Mouse (Mus musculus) lung, embryonic 14.5 days (tissue): Measurements from ENCODE around the gene Sox6. TPM values are rescaled to one million over a fixed set of nuclear protein-coding genes. Genes with fewer than 3 reads are reported as not detected.

Source experiments
- ATAC-seq: fragments of 200-750 bp; cut with Nextera tagmentation; 2 replicates; pipeline ENCODE4 v1.8.0; 2017; ENCODE audit warnings: mild to moderate bottlenecking, moderate TSS enrichment, moderate library complexity; ENCODE audit not compliant: insufficient read depth
- DNase-seq: peaks from one replicate; pipeline ENCODE4 v3.0.0-alpha.2; 2015
- H3K27ac ChIP-seq: fragments of 300-500 bp; sonication (generic); 2 replicates; pipeline ENCODE4 v1.5.1; 2014; ENCODE audit warnings: low read depth, mild to moderate bottlenecking, moderate library complexity
- H3K27me3 ChIP-seq: fragments of 300-500 bp; sonication (generic); 2 replicates; pipeline ENCODE4 v1.6.1; 2014; ENCODE audit warnings: low read length, control low read depth; ENCODE audit not compliant: insufficient read depth
- H3K36me3 ChIP-seq: fragments of 300-500 bp; sonication (generic); 2 replicates; pipeline ENCODE4 v1.6.1; 2014; ENCODE audit warnings: control low read depth; ENCODE audit not compliant: insufficient read depth
- H3K4me1 ChIP-seq: fragments of 300-500 bp; sonication (generic); 2 replicates; pipeline ENCODE4 v1.6.1; 2014; ENCODE audit warnings: antibody characterized with exemption, control low read depth; ENCODE audit not compliant: insufficient read depth
- H3K4me2 ChIP-seq: fragments of 300-500 bp; sonication (generic); 2 replicates; pipeline ENCODE4 v1.6.1; 2014; ENCODE audit warnings: mild to moderate bottlenecking
- H3K4me3 ChIP-seq: fragments of 300-500 bp; sonication (generic); 2 replicates; pipeline ENCODE4 v1.5.1; 2014; ENCODE audit warnings: low read depth, low read length
- H3K9ac ChIP-seq: fragments of 300-500 bp; sonication (generic); 2 replicates; pipeline ENCODE4 v1.6.1; 2014
- H3K9me3 ChIP-seq: fragments of 300-500 bp; sonication (generic); 2 replicates; pipeline ENCODE4 v1.6.1; 2016; ENCODE audit warnings: low read depth, low read length, control low read depth
- CTCF ChIP-seq: IDR thresholded peaks from 2 replicates; pipeline ENCODE4 v1.5.1; 2016; ENCODE audit warnings: antibody characterized with exemption, low read depth
- WGBS: fragments of 180-500 bp; shearing (Covaris S2); extraction: QIAGEN DNeasy Blood & Tissue Kit; methylation state at CpG from one replicate; pipeline ENCODE4 v1.1.7; 2014; 5-methylcytosine and 5-hydroxymethylcytosine counted together
- polyA plus RNA-seq: library from polyadenylated mRNA; unstranded; fragments of >200 nt; fragmentation: Nextera tagmentation; extraction: Ambion mirVana; gene quantifications from 2 replicates; pipeline ENCODE4 v1.2.1, GENCODE M21; 2014

Sox6 gene
- polyA plus RNA-seq, 1 experiment from 2014 or later = 22.0 TPM

DNA sequence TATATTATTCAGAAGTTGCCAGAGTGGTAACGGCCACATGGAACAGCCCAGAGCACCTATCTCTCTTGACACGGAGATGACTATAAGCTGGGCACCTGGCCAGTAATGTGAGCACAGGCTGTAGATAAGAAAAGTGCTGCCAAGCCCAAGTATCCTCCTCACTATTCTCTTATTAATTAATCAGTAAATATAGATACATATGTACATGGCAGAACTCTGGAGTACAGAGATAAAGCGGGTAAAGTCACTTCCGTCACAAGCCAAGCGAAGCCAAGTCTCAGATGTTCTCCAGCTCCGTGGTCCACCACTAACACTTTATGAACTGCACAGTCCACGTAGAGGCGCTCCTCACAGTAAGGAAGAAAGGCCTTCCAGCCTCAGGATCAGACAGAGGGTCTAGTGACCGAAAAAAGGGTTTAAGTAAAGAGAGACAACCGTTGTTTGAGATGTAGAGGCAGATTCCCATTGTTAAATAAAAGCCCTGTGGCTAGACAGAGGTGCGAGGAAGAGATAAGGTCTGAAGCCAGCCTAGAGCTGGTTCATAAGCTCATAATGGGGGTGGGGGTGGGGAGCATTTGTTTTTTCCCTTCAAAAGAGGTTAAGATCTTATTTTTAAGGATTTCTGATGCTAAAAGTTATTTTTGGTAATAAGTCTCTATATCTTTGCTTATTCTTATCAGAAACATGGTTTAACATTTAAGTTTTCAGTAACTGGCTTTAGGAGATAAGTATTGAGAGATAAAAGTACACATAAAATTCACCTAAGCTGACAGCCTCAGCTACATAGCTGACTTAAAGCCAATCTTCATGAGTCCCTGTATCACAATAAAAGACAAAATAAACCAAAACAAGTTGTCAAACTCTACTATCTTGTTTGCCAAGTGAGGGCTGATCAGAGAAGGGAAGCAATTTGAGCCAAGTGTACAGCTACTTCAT lies 207.4 kb downstream of the Sox6 start:
- DNase-seq (peak; percentile 37), ATAC-seq (peak; percentile 21; the same call in 1 of the 2 replicates)
- TF ChIP-seq CTCF = no peak
- 47% methylated on average over 11 of the region's 11 CpGs for WGBS
- H3K9ac ChIP-seq = no peak overlapping the region
- no peaks in the 10 kb centered on the region for H3K27me3 ChIP-seq
- no peaks in the 10 kb centered on the region for H3K36me3 ChIP-seq
- peak overlapping the region; percentile 58; the same call in 1 of the 2 replicates for H3K27ac ChIP-seq
- no peak overlapping the region for H3K4me3 ChIP-seq
- H3K4me2 ChIP-seq = no peak overlapping the region
- H3K4me1 ChIP-seq = peaks cover 15% of the 10 kb centered on the region; the same call in 1 of the 2 replicates
- H3K9me3 ChIP-seq = no peaks in the 10 kb centered on the region

DNA sequence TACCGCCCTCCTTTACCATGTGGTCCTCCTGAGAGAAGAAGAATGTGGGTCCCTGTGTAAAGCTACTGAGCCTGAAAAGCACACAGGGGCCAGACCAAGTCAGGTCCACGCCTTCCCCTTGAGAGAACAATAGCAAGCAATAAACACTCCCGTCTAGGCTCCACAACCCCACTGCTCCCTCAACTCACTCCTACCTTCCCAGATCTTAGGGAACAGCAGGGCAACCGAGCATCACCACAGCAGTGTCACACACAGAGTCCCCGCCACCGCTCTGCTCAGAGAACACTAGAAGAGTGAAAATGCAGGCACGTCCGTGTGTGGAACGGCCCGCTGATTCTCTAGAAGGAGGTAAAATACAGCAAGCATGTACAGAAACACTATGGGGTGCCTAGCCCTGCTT lies 208.2 kb downstream of the Sox6 start:
- Histone ChIP-seq H3K4me2 (0 out of 2 replicates have a peak overlapping the region, but pooled peaks have one; percentile 12), H3K4me1 (peaks cover 22% of the 10 kb centered on the region), H3K27me3 (no peaks in the 10 kb centered on the region), H3K27ac (peak overlapping the region; percentile 58; the same call in 1 of the 2 replicates), H3K9me3 (no peaks in the 10 kb centered on the region), H3K36me3 (no peaks in the 10 kb centered on the region), H3K4me3 (no peak overlapping the region), H3K9ac (0 out of 2 replicates have a peak overlapping the region, but pooled peaks have one; percentile 13)
- WGBS = 64% methylated on average over 10 of the region's 10 CpGs
- DNase-seq (peak; percentile 9), ATAC-seq (peak; percentile 28; the same call in 1 of the 2 replicates)
- TF ChIP-seq CTCF = no peak

DNA sequence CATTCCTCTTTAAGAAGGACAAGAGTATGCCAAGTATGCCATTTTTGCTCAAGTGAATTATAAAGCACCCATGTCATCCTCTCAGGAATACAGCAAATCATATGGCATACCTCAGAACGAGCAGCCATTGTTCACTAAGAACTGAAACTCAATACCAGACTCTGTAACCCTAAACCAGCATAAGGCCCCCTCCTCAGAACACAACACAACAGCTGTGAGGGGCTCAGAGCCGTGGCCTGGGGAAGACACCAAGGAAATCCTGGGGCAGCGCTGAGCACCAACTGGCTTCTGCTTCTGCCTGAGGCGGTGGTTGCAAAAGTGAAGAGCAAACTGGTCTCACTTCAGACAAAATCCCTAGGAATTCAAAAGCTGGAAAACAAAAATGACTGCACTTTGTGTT lies 208.8 kb downstream of the Sox6 start:
- no peak overlapping the region for H3K27ac ChIP-seq
- 32% methylated on average over 4 of the region's 4 CpGs for WGBS
- H3K4me3 ChIP-seq = no peak overlapping the region
- H3K4me2 ChIP-seq = no peak overlapping the region
- peaks cover 28% of the 10 kb centered on the region for H3K4me1 ChIP-seq
- H3K9me3 ChIP-seq = no peaks in the 10 kb centered on the region
- no peak for TF ChIP-seq CTCF
- H3K9ac ChIP-seq = no peak overlapping the region
- DNase-seq (no peak), ATAC-seq (no peak)
- H3K36me3 ChIP-seq = no peaks in the 10 kb centered on the region
- H3K27me3 ChIP-seq = no peaks in the 10 kb centered on the region

DNA sequence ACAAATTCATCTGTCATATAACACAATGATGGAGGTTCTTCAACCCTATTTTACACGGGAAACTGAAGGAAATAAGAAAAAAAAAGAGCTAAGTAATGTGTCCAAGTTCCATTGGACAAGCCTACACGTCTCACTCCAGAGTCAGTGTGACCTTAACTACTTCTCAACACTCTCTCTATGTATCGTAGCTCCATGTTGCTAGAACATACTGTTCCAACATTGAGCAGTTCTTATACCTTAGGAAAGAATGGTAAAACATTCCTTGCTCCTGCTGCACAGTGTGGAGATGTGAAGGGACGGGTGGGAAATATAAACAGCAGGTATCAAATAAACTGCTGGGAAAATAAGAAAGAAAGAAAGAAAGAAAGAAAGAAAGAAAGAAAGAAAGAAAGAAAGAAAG lies 209.3 kb downstream of the Sox6 start:
- 67% methylated on average over 4 of the region's 4 CpGs for WGBS
- TF ChIP-seq CTCF = no peak
- no peak overlapping the region for H3K4me2 ChIP-seq
- no peak overlapping the region for H3K4me3 ChIP-seq
- ATAC-seq (no peak), DNase-seq (no peak)
- H3K9me3 ChIP-seq = no peaks in the 10 kb centered on the region
- no peak overlapping the region for H3K27ac ChIP-seq
- no peak overlapping the region for H3K9ac ChIP-seq
- H3K36me3 ChIP-seq = no peaks in the 10 kb centered on the region
- peaks cover 33% of the 10 kb centered on the region for H3K4me1 ChIP-seq
- H3K27me3 ChIP-seq = no peaks in the 10 kb centered on the region

DNA sequence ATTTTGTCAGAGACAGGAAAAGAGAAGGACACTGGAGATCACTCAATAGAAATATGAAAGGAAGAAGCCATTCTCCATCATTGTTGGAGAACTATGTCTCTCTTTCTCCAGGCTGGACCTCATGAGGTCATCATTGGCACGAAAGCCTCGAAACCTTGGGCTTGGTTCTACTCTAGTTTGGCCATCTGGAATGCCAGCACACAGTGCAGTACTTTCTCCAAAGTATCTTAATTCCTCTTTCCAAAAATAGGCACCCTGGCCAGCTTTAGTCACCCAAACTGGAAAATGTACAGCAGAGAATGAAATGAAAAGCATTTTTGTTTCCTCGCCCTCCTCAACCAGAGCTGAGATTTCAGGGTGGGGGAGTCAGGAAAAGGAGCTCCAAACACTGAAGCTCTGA lies 213.3 kb downstream of the Sox6 start:
- WGBS = 78% methylated on average over 3 of the region's 3 CpGs
- Histone ChIP-seq H3K4me2 (no peak overlapping the region), H3K9ac (no peak overlapping the region), H3K36me3 (no peaks in the 10 kb centered on the region), H3K4me1 (peaks cover 25% of the 10 kb centered on the region), H3K27ac (peak overlapping the region; percentile 50; the same call in 1 of the 2 replicates), H3K4me3 (no peak overlapping the region), H3K27me3 (no peaks in the 10 kb centered on the region), H3K9me3 (no peaks in the 10 kb centered on the region)
- TF ChIP-seq CTCF = no peak
- no peak for ATAC-seq
- DNase-seq = no peak

DNA sequence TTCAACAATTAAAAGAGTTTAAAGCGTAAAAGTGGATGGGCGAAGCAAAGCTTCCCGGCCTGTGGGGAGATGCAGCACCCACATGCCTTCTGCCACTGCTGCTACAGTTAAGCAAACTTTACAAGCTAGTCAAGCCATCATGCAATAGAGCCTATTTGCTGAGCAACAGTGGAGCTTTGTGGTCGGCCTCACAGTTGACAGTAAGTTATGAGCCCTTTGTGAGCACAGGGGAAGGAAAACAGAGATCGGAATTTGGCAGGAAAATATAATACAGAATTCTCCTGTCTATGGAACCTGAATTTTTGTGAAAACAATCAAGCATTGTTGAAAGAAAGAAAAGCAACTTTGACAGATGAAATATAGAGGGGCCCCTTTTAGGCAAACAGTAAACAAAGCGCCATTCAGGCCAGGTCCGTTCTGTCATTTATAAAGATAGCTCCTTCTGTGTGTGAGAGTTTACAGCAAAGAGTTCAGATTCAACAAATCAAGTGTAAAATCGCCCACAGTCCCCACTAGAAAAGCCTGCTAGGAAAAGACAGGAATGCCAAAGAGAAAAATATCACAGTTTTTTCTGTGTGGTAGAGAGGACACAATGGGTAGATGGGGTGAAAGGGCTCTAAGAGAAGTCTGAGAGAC lies 213.9 kb downstream of the Sox6 start:
- Histone ChIP-seq H3K9ac (no peak overlapping the region), H3K4me3 (no peak overlapping the region), H3K9me3 (no peaks in the 10 kb centered on the region), H3K4me1 (peaks cover 23% of the 10 kb centered on the region), H3K36me3 (no peaks in the 10 kb centered on the region), H3K27me3 (no peaks in the 10 kb centered on the region), H3K4me2 (peak overlapping the region; percentile 23; the same call in 1 of the 2 replicates), H3K27ac (peak overlapping the region; percentile 69)
- TF ChIP-seq CTCF = 0 out of 2 replicates have a peak, but pooled peaks have one; percentile 14
- ATAC-seq = peak; percentile 62; the same call in 1 of the 2 replicates
- 43% methylated on average over 8 of the region's 8 CpGs for WGBS
- DNase-seq = peak; percentile 68

DNA sequence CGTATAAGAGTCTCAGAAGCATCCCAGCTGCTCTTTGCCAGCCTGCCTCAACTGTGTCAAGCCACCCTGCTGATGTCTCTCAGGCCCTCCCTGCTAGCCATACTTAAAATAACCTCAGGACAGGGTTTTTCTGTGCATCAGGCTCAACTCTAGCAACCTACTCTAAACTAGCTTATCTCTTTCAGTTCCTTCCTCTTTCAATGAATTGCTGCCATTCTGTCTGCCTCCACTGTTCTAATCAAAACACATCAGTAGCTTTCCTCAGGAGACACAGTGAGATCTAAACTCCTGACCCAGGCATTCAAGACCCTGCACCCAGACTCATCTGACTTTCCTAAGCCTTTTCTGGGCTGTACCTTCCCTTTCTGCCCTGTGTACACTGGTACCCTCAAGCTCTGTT lies 219.5 kb downstream of the Sox6 start:
- H3K9ac ChIP-seq = no peak overlapping the region
- 26% methylated on average over 1 of the region's 1 CpGs for WGBS
- no peaks in the 10 kb centered on the region for H3K36me3 ChIP-seq
- DNase-seq (no peak), ATAC-seq (no peak)
- no peak overlapping the region for H3K4me3 ChIP-seq
- no peaks in the 10 kb centered on the region for H3K9me3 ChIP-seq
- H3K27me3 ChIP-seq = no peaks in the 10 kb centered on the region
- H3K27ac ChIP-seq = no peak overlapping the region
- no peak overlapping the region for H3K4me2 ChIP-seq
- no peak for TF ChIP-seq CTCF
- 0 out of 2 replicates have a peak, but pooled peaks cover 1% of the 10 kb centered on the region for H3K4me1 ChIP-seq
